Mouse (Mus musculus) right cerebral cortex, postnatal 36 days (tissue): ENCODE measurements around the gene Wdr90.

Experiments
- DNase-seq, 2 experiments: peaks; one replicate each; pipeline ENCODE4 v3.0.0; 2022; ENCODE audit warnings: low spot score in 2 of 2, mixed read lengths in 1 of 2

Gene Wdr90

DNA sequence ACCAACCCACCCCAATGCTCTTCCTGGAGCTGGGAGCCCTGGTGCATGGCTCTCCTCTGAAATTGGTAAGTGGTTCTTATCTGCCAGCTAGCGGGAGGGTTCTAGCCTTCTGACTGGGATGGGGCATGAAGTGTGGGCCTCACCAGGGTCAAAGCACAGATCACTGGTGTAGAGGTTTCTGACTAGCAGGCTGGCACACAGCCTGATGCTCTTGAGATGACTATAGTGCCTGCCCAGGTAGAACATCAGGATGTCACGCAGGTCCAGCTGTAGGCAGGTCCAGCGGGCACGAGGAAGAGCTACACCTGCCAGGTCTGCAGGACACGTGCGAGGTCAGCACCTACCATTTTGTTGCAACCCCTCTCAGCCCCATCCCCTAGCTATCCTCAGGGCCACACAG, 1.1 kb downstream of the Wdr90 start:
- no peak for DNase-seq

DNA sequence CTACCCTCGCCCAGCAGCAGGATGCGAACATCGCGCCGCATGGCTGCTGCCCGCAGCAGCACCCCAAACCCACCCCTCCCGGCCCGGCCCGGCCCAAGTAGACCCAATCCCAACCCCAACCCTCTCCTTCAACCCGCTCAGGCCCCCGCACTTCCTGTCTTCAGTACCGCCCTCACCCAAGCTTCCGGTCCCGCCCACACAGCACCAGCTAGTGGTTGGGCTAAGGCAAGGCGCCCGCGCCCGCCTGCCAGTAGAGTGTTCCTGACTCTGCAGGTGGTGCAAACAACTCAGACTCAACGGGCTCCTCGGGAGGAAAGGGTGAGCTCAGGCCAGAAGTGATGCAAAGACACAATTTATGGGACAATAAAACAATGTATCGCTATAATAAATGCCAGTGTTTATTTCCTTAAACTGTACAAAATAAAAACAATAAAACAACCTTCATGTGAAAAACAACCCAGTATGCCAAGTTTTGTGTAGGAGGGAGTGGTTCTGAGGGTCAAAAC, 16.9 kb downstream of the Wdr90 start, which contains the start of gene Rhot2:
Gene Rhot2, minus strand, starts transcription at position 456 of the 506 bp plus-strand sequence.
- peak; percentile 93 to 94 for DNase-seq

- DNase-seq: no peak
Measured at GRCm38 (mm10) chr17:25843636-25844395, 17.5 kb downstream of the Wdr90 start.

DNA sequence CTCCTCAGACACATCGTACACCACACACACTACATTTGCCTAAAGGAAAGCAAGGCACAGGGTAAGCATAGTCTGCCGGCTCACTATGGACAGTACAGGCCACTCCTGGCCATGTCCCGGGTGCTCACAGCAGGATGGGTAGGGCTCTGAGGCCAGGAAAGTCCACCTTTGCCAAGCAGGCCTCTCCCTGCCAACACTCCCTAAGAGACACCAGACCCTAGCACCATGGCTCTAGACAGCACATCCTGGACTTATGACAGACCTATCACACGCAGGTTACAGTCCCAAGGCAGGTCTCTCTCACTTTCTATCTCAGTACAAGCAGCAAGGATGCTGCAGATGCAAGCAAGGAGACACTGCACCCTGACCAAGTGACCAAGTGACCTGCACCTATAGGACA, 18.2 kb downstream of the Wdr90 start:
- DNase-seq: no peak

- DNase-seq: no peak
Measured at GRCm38 (mm10) chr17:25842509-25842908, 18.8 kb downstream of the Wdr90 start.

DNA sequence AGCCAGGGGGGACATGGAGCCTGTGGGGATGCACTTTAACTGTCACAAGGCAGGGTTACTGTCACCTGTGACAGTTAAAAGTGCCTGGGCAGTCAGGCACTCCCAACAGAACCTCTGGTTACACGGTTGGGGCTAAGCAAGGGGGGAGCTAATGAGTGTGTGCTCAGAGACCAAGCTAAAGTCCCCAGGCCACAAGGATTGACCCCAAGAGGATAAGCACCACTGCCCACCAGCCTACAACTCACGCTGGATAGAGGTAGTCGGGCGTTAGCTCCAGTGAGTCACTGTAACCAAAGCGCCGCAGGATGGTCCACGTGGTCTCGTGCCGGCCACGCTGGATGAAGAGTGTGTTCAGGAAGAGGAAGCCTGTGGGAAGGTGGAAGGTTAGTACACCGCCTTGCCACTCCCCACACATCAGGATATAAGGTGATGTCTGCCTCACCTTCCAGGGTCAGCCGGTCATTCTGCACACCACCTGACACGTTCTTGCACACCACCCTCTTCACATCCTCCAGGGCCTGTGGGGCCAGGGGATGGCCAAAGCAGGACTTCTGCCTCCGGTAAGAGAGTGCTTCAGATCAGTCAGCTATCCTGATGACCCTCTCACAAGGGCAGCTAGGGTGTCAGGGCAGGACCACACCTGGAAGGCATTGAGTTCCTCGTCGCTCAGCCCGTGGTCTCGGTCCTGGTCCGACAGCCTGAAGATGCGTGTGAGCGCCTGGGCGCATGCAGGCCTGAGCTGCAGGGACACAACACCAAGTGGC, 20.0 kb downstream of the Wdr90 start, which contains the start of gene Gm20683:
Gene Gm20683, minus strand, starts transcription at position 647 of the 764 bp plus-strand sequence.
- no peak for DNase-seq

- DNase-seq: no peak
Measured at GRCm38 (mm10) chr17:25840519-25840918, 20.8 kb downstream of the Wdr90 start.

GRCm38 (mm10) chr17:25839455-25840235, 21.7 kb downstream of the Wdr90 start:
- DNase-seq: no peak

- DNase-seq: no peak
Measured at GRCm38 (mm10) chr17:25838904-25839303, 22.4 kb downstream of the Wdr90 start.

DNA sequence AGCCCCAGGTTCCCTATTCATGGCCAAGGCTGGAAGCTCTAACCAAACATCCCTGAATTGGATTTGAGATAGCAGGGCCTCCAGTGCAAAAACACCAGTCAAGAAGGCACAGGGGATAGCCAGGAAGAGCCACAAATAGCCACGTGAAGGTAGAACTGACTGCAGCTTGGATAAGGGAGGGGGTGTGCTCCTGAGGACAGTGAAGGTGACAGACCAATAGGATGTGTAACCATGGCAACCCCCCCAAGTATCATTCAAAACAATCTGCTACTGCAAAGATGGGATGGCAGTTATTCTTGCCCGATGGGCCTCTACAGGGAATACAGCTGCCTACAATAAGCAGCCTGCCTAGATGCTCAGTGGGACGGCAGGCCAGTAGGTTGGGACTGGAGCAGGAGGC, 23.8 kb downstream of the Wdr90 start:
- no peak for DNase-seq

GRCm38 (mm10) chr17:25837076-25837410, 24.3 kb downstream of the Wdr90 start, which contains the start of gene Rhbdl1:
Gene Rhbdl1, minus strand, starts transcription at chr17:25837295.
- DNase-seq: peak; percentile 86 to 87

GRCm38 (mm10) chr17:25836397-25837075, 24.8 kb downstream of the Wdr90 start:
- no peak for DNase-seq

GRCm38 (mm10) chr17:25835816-25836215, 25.5 kb downstream of the Wdr90 start:
- no peak for DNase-seq

DNA sequence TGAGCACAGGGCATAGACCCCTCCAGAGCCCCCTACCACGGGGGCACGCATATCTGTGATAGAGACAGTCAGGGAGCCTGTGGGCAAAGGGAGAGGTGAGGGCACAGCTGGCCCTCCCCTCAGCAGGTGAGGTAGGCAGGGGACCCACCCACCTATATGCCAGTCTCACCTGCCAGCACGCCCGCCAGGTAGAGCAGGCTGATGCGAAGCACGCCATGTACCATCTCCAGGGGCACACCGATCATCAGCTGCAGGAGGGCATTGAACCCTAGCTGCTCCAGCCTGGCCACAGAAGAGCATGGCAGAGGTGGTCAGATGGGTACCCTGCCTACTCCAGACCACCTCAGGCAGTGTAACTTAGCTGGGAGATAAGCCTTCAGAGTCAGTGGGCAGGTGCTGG, 26.0 kb downstream of the Wdr90 start:
- no peak for DNase-seq

DNA sequence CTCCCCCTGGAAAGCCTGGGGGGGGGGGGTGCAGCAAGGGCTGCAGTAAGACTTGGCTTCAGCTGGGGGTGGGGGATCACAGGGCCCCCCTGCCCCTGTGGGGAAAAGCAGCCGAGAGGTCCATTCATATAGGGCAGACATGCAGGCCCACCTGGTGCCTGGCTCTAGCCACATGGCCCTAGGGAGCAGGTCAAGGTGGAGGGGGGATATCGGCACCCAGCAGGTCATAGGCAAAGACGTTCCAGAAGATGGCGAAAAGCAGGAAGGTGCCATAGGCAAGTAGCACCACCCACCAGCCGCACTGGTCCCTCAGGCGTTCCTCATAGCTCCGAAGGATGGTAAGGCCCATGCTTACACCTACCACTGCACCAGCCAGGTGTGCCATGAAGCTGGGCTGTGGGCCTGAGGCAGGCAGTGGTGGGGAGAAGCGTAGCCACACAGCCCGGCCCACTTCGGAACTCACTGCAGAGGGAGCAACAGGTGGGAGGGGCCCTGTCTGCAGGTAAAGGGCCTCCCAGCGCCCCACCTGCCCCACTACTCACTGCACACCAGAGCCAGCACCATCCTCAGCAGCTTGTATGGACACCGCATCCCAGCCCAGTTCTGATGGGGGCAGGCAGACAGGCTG, 26.6 kb downstream of the Wdr90 start:
- no peak for DNase-seq

DNA sequence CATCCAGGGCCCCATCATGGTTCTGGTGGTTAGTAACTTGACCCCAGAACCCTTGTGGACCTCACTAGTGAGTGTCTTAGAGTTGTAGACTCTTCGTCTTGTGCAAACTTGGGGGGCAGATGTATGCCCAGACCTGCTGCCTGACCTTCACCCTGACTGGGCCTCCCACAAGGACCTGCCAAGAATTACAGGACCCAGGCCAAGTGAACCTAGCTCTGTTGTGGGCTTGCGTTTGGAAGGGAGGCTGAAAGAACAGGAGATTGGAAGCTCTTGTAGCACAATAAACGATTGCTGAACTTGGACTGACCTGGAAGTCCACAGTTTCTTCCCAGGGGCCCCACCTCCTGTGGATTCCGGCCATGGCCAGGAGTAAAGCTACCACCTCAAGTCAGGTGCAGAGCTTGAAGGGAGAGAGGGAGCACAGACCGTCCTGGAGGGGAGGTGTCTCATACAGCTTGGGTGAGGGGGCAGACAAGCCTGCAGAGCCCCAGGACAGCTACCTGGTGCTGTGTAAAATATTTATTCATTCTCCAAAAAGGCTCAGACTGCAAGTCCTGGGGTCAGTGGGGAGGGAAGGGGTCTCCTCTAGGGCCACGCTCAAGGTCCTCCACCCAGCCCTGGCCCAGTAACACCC, 27.2 kb downstream of the Wdr90 start:
- DNase-seq: no peak

GRCm38 (mm10) chr17:25833291-25833663, 28.0 kb downstream of the Wdr90 start, which contains the start of gene Stub1:
Gene Stub1, minus strand, starts transcription at chr17:25833404.
- peak; percentile 79 to 83 for DNase-seq

DNA sequence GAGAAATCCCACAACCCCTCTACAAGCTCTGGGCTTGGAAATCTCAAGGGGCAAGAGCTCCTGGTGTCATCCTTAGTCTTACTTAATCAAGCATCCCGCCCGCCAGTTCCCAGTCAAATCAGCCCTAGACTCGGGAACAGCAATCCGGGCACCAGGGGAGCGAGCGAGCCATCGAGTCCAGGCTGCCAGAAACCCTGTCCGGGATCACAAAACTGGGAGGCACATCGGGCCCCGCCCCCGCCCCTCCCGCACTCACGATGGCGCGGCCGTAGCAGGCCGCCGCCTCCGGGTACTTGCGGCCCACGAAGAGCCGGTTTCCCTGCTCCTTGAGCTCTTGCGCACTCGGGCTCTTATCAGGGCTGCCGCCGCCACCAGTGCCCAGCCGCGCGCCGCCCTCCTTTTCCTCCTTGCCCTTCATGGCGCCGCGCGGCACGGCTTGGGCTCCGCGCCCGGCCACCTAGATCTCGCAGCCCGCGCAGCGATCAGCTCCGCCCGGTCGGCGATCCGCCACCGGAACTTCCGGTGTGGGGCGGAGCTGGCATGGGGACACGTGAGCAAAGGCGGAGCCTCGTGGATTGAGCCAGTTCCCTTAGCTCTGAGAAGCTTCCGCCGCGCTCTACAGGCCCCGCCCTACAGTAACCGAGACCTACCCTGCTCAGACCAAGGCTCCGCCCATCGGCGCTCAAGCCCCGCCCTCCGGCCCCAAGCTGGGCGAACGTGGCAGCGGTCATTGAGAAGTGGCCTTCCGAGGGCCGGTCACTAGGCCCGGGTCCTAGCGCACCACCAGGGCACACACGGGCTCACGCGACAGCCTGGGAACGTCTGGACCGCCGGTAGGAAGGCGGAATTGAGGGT, 28.6 kb downstream of the Wdr90 start:
- peak; percentile 98 to 99 for DNase-seq
